Mouse (Mus musculus) heart, postnatal 10 days (tissue): ENCODE measurements at regions not wholly inside any gene's neighbourhood (a gene's known extent, or its start where the extent isn't known, plus 50 kb on each side); places are given as distances from the start of the nearest gene placed in this dataset.

ENCODE experiments used
- DNase-seq, 2 experiments: peaks; one replicate each; pipeline ENCODE4 v3.0.0; 2021
- intact Hi-C: fragments of 180-260 bp; cut with DNase I; formaldehyde crosslinking; loops from one replicate; pipeline ENCODE4 v1.15.1; 2025

DNA sequence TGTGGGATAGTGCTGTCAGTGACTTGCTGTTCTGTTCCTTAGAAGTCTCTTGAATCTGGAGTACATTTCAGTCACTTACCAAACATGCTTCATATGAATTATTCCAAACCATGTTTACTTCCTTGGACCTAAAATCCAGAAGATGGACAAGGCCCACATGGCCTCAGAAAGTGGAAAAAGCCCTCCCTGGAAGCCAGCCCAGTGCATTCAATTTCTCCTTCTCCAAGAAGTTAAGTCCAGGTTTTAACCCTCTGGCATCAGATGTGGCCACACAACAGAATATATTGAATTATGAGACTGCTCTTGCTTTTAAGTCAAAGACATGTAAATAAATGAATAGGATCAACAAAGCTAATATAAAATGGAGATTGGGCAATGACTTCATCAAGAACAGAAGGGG, 2513.5 kb upstream of the Gm7489 start:
- intact Hi-C loops, result no loop called here
- no peak for DNase-seq

DNA sequence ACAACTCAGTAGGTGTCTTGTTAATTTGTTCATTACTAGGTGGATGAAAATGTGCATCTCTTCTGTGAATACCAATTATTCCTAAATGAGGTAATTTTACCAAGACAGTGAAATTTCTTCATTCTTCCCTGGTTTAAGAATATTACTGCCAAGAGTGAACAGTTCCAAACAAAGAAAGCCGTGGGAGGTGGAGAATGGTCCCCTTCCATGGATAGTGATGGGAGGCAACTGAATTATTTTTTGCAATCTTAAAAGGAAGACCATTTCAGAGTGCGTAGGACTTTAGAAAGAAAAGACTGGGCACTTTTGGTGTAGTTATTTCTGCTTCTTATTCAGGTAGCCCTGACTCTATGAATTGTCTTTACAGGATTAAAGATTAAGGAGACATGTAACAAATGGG, 2494.3 kb upstream of the Gm7489 start:
- intact Hi-C loops, result no loop called here
- DNase-seq, result no peak

DNA sequence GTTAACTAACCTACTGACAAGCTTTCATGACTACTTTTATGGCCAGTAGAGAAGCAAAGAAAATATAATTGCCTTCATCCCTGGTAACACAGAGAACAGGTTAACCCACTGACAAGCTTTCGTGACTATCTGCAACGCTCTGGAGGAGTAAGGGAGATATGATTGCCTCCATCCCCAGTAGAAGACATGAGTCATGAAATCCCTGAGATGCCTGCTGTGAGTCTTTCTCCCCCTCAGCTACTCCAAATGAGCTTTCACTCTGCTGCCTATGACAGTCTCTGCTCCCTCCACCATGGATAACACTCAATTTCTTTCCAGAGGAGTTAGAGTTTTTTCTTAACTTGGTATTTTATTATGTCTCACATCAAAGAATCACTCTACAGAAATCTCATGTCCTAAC, 2493.4 kb upstream of the Gm7489 start:
- DNase-seq, result no peak
- intact Hi-C loops, result no loop called here

DNA sequence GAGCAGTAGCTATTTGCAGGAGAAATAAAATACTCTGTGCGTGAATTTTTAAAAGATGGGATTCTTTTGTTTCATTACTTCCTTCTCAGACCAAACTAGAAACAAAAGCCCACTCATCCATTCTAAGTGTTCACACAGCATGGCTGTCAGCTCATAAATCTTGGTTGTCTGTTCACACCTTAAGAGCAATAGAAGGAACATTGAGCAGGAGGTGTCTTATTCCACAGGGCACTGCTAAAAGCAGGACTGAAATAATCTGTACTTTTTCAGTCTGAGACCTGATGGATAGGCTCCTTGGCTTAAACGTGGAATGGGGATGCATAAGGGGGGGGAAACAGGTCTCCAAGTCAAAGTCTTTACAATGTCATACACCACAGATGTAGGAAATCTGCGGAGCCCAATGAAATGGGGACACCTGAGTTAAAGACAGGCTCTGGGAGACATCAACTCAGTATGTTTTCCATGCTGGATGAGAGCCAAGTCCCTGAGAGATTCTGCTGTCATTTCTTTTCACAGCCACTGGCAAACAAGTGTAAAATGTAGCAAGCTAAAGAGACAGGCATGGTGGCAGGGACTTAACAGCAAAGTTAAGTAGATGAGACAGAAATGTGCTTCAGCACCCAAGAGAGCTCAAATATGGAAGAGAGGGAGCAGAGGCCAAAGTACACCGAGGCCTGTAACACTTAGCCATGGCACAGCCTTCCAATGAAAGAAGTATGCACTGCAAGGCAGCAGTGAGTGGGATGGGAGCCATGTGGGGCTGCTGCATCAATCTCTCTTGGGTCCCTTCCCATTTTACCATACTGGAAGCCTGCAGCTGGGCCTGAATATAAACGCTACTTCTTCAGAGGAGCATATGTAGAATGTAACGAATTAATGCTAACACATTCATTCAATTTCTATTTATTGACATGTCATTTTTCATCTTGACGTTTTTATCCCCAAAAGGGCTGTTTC, 2492.0 kb upstream of the Gm7489 start:
- intact Hi-C loops, result no loop called here
- DNase-seq, result no peak

DNA sequence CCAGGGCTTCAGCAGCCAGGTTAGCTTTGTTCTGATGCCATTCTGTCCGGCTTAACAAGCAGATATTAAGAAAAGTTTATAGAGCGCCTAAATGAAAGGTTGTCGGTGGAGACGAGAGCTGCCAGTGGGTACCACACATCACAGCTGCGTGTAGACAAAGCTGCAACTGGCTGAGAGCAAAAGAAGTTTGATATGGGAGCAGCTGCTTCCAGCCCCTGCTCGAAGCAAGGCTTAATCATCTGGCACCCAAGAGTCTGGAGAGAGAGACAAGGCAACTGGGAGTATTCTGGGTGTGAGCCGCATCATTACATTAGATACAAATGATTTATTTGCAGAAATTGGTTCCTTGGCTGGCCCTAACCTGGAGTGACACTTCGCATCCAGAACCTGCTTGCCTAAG, 2488.7 kb upstream of the Gm7489 start:
- DNase-seq, result peak; percentile 3 to 9
- intact Hi-C loops, result no loop called here

DNA sequence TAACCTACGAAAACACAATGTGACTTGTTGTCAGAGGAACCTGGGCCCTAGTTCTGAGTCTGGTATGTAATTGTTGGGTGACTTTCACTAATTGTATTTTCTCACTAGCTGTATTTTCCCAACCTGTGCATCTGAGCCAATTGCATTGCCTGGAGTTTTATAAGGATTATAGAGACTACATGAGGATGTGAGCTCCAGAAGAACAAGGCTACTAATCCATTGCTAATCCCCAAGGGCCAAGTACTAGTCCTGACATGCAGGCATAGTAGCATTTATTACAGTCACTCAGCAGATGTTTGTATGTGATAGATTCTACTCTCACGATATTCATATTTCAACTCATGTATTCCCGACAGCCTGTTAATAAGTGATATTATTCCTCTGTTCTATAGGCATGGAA, 2481.1 kb upstream of the Gm7489 start:
- no peak for DNase-seq
- intact Hi-C loops, result no loop called here

DNA sequence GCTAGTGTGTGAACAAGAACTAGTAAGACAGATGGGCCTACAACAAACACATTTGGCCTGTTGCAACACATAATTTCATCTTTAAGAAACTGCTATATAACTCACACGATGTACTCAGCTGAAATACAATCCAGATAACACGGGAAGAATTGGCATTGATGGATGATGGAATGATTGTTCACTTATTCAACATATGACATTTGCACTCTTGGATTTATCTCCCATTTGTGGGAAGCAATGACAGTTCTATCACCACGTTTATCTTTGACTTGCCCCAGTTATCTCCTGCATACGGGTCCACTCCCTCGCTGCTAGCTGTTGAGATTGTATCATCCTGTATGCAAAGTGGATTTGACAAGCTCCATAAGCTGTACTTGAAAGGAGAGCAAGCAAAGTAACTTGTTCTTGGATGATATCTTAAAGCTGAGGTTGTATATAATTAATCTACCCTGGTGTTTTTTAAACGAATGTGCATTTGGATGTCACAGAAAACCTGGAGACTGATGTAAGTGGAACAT, 2474.9 kb upstream of the Gm7489 start:
- intact Hi-C loops, result no loop called here
- no peak for DNase-seq

DNA sequence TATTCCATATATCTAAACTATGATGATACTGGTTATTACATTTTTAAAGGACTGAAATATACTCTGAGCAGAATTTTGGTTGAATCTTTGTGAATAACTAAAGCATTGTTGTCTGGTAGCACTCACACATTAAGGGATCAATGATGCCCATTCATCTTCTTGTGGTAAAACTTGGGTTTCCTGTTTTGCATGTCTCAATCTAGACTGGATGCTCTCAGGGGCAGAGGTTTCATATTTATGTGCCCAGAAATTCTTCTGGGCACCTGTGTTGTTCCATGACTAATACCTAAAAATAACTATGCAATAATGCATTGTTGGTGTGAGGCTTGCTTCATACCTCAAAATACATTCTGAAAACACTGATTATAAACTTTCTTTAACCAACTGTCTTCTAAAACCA, 2472.7 kb upstream of the Gm7489 start:
- no peak for DNase-seq
- intact Hi-C loops, result no loop called here

DNA sequence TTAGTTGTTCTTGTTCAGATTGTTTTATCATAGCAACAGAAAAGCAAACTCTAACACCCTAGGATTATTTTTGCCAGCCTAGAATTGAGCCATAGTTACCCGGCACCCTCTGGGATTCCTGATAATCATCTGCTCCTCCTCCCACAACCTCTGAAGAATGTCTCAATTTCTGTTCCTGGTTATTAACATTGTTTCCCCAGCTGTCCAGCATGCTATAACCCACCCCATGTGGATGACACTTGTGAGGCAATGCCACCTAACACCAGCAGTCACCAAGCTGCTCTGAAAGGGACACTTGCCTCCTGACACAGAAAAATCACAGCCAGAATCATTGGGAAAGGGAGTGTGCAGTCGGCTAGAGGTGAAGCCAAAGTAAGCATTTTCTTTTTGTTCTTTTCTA, 2442.1 kb upstream of the Gm7489 start:
- intact Hi-C loops, result no loop called here
- DNase-seq, result no peak

DNA sequence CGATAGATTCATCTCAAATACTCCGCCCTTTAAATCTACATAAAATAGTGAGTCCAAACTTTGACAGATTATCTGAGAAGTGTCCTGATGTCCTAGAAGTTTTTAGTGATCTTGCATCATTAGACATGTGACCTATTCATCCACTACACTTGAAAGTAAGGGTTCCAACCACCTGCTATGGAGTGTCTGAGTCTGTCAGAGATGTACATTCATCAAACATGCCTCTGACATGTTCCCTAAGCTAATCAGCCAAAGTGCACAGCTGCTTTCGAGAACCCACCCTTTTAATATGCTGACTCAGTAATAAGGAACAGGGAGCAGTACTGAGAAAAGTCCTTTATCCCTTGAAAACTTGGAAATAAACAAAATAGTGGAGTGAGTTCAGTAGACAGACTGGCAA, 2414.8 kb upstream of the Gm7489 start:
- no peak for DNase-seq
- intact Hi-C loops, result no loop called here

DNA sequence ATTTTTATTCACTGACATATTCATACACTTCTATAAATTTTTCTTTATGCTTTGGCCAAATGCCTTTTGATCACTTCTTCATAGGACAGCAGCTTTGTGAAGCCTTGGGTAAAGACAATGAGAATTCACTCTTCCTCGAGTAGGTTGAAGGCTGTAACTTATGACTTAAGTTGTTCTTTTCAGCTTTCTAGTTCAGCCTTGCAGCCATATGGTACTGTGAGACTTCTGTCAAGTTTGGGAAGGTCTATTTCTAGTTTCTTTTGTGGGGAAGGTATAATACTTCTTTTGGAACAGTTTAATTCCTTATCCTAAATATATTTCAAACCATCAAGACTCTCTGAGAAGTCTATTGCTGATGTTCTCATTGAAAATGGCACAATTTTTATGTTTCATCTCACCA, 2413.6 kb upstream of the Gm7489 start:
- no peak for DNase-seq
- intact Hi-C loops, result no loop called here

DNA sequence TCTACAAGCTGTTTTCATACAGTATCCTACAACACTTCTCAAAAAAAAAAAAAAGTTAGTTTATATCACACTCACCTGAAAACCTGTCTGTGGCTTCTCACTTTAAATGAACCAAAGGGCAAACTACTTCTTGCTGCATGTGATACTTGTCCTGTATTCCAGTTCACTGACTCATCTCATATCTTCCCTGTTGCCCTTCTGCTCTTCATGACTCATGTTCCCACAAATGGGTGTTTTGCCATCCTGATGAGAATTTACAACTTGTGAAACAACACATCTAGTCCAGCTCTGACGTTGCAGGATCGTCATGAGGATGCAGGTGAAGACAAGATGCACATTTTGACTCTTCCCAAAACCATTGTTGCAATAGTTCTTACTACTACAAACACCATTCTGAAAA, 2412.7 kb upstream of the Gm7489 start:
- intact Hi-C loops, result no loop called here

DNA sequence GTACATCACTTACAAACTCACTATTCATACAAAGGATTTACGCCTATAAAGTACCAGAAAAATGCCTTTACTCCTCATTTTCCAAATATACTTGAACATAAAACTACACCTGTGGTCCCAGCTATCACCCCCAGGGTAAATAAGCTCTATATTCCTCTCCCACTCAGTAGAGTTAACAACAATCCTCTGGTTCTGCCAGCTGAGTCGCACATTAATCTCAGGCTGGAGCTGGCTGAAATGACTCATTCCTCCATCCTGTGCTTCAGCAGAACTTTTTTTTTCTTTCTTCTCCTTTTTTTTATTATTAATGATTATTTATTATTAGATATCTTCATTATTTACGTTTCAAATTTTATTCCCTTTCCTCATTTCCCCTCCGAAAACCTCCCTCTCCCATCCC, 2402.8 kb upstream of the Gm7489 start:
- intact Hi-C loops, result no loop called here
- DNase-seq, result no peak

More for the DNA sequence above, 2412.7 kb upstream of the Gm7489 start:
- DNase-seq, result no peak

DNA sequence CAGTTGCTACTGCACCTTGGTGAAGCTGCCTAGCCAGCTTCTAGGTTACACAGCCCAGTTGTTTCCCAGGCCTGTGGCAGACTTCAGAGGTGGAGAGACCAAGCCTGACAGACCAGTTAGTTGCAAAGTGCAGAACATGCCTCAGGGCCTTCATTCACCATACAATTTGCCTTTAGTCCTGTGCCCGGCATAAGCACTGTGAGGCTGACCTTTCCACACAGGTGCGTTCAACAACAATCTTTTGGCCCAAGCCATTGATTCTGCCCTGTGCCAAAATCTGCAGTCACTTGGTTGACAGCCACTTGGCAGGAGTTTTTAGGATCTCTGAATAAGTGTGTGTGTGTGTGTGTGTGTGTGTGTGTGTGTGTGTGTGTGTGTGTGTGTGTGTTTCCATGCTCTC, 2400.5 kb upstream of the Gm7489 start:
- peak; percentile 63 to 68 for DNase-seq
- intact Hi-C loops, result no loop called here

DNA sequence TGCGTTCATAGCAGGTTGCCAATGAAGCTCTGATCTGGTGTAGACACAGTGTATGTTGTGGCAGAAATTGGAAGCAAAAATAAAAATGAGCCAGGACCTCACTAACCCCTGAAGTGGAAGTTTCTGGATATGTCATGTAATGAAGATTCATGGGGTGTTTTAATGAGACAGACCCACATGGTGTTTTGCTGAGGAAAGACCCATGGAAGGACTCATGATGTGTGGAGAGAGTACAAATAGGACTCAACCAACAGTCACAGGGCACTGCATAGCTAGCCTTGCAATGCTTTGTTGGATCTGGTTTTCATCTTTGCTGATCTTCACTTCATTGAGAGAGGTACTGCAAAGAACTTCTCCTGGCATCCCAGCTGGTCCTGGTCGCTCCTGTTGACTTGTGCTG, 2399.2 kb upstream of the Gm7489 start:
- no peak for DNase-seq
- intact Hi-C loops, result no loop called here

DNA sequence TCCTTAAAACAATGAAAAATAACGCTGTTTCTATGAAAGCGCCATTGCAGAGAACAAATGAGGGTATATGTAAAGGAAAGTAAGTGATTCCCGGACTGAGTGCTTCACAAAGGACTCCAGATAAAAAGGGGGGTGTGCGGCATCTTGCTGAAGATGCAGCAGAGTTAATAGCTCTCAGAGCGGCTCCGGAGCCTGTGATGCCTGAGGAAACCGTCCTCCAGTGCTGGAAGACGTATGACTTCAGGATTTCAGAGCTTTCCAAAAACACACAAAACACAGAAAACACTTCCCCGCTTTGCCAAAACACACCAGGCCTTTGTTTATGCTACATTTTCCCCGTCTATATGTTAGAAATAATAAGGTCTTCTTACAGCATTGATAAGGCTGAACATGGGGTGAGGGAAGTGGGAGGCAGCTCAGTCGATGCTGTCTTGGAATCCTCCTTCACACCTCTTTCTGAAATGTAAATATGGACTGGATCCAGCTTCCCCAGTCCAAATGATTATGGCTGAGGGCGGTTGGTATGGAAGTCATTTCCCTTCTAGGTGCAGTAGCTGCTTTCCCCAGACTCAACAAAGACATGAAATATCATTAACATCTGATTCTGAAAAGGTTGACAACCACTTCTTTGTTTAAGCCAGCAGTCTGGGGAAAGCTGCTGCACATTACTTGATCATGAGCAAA, 2382.5 kb upstream of the Gm7489 start:
- no peak for DNase-seq
- intact Hi-C loops, result no loop called here

DNA sequence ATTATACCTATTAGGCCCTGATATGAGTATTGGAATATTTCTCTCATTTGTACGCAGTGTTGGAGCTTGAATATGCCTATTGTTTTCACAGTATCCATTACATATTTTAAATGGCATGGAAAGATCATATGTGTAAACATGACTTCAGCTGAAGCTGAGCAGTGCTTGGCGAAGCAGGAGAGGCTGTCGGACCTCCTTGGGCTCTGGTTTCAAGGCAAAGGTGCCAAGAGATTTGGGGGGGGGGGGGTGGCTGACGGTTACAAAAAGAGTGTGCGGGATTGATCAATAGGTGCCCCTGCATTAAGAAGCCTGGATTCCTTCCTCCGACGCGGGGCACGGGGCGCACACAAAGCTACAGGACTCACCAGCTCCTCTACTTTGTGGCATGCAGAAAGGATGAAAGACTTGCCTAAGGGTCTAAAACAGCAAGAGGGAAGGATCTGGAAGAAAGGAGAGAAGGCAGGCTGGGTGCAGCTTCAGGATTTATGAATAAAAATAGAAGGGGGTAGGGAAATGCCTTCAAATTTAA, 2381.9 kb upstream of the Gm7489 start:
- intact Hi-C loops, result no loop called here
- no peak for DNase-seq

DNA sequence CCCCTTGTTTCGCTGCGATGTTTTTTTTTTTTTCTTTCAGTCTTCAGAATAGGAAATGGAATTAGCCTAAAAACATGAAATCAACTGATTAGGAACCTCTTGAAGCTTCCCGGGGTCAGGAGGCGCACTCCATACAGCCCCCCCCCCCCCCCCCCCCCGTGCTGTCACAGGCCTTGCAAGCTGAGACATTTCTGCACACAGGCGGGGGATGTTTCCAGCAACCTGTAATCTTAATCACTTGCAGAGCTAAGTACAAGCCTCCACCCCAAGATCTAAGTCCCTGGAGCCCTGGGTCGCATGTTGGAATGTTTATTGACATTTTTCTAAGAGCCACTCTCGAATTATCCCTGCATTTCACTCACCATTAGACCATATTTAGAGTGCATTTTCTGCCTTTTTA, 2381.4 kb upstream of the Gm7489 start:
- no peak for DNase-seq
- intact Hi-C loops, result no loop called here

DNA sequence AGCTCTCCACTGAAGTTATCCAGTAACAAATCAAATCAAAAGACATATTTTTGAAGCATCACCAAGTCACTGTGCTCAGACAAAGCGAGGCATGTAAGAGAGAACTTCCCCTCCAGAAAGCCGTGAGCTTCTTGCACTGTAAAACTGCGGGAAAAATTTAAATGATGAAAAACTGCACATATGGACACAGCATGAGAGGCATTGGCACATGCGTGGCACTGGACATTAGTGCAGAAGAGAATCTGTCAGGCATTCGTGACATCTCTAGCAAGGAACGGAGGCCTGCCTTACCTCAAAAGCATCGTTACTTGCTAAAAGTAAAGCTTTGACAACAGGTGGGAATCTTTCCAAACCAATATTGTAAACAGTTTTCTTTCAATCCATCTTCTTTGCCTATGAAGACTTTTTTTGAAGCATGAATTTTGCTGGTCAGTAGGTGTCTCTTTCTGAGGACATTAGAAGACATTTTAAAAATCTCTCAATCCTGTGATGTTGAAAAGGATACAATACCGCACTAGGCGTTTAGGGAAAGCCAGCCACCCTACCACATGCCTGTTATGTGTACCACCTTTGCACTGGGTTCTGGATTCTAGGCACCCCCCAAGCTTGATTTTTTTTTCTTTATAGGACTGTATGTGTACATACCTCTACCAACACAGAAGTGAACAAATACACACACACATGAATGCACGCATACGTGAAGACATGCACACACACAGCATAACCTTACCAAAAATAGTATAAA, 2380.5 kb upstream of the Gm7489 start:
- intact Hi-C loops, result no loop called here
- DNase-seq, result no peak

DNA sequence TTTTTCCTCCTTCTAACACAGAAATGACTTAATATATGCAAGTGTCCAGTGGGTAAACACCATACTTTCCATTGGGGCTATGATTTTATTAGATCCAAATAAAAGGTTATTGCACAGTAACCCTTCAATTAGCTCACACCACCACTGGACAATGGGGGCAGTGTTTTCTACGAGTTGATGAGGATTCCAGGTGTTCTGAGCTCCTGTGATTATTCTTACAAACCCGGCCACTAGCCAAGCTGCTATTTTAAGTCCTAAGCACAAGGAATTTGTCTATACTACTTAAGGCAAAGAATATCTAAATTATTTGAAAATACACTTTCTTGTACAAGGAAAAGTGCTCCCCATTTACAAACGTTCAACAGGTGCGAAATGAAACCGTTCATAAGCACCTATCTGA, 2379.9 kb upstream of the Gm7489 start:
- intact Hi-C loops, result no loop called here
- DNase-seq, result no peak

DNA sequence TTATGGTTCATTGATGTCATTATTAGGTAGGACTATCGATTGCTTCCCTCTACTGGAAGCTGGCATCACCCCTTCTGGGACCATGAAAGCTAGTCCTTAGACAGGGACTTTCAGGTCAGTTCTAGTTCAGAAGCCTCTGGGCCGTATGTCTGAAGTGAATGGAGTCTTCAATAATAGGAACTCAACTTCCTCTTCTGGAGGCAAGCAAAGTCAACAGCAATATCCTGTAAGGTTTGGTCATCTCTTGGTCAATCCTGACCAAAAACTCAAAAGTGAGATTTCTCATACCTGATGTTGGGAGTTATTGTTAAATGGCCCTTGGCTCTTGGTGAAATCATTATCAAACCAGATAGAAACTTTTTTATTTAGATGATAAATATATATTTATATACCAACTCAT, 2377.6 kb upstream of the Gm7489 start:
- intact Hi-C loops, result no loop called here
- no peak for DNase-seq
